Mouse (Mus musculus) MN1 (cell line): ENCODE measurements around the gene Rec114.

ENCODE experiments used
- DNase-seq: peaks from one replicate; pipeline ENCODE4 v3.0.0-alpha.2; 2016; ENCODE audit warnings: low spot score

The Rec114 gene

DNA sequence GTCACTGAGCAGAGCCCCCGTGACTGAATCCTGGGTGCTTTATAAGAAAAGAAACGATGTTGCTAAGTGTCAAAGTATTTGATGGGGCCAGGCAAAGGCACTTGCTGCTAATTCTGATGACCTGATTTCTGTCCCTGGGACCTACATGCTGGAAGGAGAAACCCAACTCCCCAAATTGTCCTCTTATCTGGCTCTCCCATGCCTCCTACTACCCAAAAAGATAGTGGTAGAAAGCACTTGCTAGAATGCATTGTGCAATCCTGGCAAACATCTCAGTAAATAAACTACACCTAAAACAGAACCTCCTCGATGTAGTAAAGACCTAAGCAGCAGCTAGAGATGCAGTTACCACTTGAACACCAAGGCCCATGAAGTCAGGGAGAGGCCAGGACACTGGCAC lies 81.0 kb downstream of the Rec114 start:
- no peak for DNase-seq

DNA sequence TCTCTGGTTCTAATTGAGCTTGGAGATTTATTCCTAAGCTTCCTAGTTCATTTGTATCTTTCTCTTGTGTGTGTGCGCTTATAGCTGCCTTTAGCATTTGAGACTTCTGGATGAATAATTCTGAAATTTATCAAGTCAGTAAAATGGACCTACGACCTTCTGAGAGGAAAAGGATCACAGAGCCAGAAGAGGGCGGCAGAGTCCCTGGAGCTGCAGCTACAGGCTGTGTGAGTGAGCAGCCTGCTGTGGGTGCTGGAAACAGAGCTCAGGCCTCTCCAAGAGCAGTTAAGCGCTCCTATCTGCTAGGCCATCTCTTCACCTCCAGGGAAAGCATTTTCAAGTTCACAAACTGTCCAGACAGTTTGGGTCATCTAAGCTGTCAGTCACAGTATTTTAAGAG lies 81.8 kb downstream of the Rec114 start:
- DNase-seq, result no peak

DNA sequence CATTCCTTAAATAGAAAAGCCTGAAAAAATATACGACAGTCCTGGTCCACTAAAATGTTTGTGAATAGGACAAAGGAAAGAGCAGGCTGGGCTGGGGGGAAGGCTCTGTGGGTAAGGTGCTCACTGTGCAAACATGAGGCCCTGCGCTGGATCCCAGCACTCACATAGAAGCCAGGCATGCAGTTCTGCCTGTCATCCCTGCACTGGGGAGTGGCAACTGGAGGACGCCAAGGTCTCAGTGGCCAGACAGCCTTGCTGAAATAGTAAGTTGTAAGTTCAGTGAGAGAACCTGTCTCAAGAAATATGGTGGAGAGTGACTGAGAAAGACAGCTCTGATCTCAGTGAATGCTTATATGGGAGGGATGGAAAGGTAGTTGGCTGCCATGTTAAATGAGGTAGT lies 83.1 kb downstream of the Rec114 start:
- DNase-seq, result no peak

DNA sequence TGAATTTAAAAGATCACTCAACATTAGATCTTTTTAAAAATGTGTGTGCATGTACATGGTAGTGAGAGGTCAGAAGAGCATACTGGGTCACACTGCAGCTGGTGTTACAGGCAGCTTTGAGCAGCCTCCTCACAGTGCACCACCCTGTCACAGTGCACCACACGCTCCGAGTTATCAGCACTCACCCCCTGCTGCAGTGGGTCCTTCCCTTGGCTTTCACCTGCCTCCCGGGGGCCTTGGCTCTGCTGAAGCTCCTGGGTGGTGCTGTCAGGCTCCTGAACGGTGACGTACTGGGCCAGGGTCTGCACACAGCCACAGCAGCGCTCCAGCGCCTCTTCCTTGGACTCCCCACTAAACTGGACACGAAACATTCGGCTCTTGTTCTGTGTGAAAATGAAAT lies 83.8 kb downstream of the Rec114 start:
- DNase-seq, result no peak

DNA sequence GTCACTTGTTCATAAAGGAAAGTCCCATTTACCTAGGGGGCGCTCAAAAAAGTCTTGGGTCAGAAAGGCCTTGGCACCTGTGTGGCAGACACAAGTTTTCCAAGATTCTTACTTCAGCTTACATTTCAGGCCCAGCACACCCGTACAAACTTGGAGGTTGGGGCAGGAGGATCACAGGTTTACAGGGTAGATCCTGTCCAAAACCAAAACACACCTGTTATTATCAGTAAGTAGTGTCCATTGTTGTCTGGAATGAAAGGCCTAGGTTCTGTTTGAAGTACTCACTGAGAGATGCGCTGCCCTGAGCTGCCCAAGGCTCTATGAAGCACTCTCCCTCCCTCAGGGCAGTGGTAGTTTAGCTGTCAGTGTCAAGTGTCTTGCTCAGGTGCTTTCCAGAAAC lies 84.4 kb downstream of the Rec114 start:
- no peak for DNase-seq

DNA sequence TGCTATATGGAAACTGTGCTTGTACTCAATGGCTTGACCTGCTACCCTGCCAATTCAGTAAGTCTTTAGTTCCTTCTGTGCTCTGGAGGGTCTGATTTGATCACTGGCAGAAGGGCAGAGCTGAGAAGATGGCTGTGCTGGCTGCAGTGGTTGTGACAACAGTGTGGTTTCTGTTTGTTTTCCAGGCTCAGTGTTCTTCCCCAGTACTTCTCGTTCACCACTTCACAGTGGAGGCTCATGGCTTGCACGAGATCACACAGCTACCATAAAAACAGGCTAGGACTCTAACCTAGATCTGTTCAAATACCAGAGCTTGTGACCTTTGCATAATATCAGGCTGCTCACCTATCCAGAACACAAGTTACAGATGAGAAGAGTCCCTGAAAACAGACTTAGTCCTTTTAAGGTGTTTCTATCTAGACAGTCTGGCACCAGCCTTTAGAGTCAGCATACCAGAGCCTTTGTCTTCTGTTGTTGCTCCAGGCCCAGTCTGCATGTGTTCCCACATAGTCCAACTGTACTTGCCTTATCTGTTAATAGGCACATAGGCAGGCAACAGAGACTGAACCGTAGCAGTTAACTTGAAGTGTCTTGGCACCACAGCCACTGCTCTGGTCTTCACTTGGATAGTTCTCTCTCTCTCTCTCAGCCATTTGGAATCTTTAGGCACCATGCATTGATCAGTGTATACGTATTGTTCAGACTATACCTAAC lies 85.0 kb downstream of the Rec114 start:
- DNase-seq, result no peak

DNA sequence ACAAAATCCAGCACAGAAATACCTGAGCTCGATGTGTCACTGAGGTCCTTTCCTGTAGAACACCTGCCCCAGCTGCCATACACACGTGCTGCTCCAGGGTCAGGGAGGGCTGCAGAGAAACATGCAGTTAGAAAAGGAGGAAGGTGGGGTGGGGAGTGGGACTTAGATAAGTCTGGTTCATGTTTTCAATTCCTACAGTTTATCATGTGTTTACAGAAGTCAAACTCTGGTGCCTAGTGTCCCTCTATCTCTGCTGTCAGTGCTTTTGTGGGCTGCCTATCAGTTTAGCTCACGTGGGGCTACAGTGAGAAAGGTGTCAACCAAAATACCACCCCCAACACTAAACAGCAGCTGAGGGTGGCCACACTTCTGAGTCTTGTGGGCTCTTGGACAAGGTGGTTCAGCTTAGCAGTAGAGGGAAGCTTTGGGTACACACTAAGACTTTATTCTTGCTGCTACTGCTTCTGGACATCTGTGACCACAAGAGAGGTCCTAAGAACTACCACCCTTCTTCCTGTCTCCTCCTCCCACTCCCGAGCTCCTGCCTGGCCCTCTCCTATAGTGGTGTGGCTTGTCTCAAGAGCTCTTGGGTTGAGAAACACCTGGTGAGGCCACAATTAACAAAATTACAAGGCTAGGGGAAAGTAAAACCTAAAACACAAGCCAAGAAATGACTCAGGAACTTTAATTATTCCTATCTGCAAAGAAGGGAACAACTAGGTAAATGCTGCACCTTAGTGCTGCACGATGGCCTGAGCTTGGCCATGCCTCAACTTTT lies 85.8 kb downstream of the Rec114 start:
- no peak for DNase-seq

DNA sequence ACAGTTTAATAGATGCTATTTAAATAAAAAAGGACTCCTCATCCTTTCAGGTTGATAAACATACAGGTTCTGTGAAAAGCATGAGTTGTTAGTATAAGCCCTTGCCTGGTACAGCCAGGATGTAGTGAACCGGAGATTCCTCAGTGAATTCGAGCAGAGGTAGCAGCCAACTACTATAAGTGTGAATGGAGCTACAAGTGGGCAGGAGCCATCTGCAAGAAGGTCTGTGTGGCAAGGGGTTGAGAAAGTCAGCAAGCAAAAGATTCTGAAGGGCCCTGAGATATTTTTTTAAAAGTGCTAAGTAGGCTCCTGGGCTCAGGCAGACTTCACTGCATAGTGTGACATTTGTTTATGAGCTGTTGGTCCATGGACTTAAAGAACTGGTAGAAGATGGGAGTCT lies 86.9 kb downstream of the Rec114 start:
- no peak for DNase-seq

DNA sequence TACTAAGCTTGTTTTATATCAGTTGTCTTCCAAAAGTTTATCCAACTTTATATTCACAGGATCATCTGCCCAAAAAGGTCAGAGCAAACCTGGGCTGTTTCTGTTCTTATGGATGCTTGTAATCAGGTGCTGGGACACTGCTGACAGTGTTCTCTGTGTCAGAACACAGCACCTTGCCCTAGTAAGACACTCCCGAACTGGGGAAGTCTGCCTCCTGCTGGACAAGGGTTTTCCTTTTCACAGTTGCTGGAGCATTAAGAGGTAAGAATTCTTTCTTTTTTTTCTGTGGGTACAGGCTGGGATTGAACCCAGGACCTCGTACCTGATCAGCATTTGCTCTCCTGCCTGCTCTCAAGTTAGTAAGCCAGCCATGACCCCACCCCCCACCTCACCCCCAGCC lies 87.4 kb downstream of the Rec114 start:
- DNase-seq, result peak; percentile 30

DNA sequence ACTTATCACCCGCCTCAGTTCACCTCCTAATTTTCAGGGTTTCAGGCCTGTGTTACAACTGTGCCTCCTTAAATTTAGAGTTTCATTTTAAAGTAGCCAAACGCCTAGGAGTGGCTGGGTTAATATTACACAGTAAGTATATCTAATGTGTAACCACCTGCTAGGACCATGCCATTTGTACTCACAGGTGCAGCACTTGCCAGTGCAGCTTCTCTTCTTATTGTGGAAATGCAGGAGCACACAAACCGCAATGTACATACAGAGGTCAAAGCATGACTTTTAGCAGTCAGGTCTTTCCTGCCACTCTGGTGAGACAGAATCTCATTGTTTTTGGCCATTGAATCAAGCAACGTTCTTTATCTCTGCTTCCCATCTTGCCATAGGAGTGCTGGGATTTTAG lies 89.3 kb downstream of the Rec114 start:
- DNase-seq, result no peak

DNA sequence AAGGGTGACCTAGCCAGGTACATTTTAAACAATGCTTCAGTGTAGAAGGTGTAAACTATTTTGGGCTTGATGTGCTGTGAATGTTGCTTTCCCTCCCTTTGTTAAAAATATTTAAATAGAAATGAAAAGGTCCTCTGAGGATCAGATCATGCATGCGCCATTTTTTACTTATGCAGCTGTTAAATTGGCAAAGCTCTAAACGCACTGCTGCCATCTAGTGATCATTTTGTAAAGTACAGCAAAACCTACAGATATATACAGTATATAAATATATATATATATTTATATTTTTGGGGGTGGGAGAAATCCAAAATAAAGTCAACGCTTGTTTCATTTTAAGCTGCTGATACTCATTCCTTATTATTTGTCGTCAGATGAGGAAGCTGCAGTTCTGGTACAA lies 91.8 kb downstream of the Rec114 start:
- DNase-seq, result peak; percentile 69

DNA sequence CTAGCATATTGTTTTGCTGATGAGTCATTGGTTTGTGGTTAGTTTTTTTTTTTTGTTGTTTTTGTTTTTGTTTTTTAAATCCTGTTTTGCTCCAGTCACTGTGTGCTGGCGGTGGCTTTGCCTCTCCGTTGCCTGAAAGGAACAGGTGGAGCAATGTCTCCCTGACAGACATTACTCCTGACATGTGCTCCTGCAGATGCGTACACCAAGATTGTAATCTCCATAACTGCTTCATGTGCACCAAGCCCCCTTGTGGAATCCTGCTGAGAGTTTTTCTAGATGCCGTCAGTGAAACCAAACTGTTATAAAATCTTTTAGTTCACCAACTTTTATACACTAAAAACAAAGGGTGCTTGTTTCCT lies 94.5 kb downstream of the Rec114 start:
- no peak for DNase-seq

DNA sequence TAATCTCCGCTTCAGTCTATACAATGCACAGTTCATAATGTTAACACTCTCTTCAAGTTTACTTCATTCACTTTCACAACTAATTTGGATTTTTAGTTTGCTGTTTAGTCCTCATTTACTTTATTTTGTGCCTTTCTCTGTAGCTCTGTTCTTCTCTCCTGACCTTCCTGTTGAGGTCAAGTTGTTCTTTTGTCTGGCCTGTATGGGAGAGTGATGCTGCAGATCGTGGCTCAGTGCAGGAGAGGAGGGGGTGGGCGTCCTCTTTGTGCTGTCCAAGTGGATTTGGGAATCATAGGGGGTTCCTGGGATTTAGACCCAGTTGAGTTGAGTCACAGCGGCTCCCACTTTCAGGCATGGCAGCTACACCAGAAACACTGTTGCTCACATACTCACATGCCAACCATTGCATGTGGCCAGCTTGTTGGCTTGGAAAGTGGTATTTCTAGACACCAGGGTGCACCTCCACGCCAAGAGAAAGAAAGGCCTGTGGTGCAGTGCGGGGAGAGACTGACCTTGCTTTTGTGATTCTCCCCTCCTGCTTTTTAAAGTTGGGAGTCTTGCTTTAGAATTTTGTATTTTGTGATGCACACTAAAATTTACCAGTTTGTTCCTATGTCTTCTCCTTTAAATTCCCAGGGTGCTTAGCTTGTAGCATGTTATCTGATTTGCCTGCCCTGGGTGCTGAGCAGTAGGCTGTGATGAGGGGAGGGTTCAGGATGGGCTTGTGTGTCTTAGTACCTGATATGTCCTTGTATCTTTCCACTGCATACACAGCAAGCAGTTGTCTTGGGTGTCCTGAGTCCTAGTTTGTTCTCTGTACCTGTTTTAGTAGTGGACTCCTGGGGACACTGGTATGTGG lies 95.1 kb downstream of the Rec114 start:
- DNase-seq, result no peak

DNA sequence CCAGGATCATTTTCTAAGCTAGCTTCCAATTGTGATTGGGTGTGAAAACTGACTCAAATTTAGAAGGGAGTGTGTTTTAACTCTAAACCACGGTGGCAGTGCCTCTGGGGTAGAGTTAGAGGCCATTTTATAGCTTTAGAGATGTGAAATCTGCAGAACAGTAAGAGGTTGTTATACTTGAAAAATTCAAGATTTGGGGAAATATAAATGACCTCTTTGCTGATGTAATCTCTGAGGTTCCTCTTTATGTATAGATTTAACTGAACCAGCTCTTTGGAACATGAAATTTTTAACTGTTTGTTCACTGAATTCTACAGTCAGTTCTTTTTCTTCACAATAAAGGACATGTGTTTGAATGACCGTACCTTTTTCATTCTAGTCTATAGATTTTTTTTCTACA lies 113.3 kb downstream of the Rec114 start:
- DNase-seq, result no peak

DNA sequence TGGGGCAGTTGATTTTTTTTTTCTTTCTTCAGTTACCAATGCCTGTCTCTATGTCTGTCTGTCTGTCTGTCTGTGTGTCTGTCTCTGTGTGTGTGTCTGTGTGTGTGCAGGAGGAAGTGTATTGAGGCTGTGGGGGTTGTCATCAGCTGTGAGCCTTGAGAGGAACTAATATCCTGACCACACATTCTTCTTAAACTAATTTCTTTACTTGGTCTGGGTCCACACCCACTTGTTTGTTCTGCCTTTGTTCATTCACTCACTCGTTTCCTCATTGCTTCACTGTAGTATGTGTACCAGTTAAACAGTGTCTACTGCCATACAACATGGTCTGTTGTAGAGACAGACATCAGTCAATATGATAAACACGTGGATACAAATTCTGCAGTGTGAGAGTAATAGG lies 116.6 kb downstream of the Rec114 start:
- no peak for DNase-seq

DNA sequence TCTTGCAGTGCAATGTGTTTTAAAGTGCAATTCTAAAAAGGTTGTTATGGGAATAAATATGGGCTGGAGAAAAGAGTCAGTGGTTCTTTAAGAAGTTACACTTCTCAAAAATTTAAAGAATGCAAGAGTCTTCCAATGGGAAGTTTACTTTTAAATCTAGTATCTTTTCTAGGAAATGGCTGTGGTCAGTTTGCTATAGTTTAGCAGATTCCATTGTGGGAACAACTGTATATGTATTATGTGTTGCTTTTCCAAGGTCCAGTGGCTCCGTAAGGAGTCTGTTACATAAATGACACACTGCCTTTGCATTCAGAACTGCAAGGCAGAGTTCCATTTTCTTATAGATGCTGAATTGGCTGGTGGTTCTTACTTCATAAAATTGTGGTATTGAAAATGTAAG lies 120.8 kb downstream of the Rec114 start:
- no peak for DNase-seq

DNA sequence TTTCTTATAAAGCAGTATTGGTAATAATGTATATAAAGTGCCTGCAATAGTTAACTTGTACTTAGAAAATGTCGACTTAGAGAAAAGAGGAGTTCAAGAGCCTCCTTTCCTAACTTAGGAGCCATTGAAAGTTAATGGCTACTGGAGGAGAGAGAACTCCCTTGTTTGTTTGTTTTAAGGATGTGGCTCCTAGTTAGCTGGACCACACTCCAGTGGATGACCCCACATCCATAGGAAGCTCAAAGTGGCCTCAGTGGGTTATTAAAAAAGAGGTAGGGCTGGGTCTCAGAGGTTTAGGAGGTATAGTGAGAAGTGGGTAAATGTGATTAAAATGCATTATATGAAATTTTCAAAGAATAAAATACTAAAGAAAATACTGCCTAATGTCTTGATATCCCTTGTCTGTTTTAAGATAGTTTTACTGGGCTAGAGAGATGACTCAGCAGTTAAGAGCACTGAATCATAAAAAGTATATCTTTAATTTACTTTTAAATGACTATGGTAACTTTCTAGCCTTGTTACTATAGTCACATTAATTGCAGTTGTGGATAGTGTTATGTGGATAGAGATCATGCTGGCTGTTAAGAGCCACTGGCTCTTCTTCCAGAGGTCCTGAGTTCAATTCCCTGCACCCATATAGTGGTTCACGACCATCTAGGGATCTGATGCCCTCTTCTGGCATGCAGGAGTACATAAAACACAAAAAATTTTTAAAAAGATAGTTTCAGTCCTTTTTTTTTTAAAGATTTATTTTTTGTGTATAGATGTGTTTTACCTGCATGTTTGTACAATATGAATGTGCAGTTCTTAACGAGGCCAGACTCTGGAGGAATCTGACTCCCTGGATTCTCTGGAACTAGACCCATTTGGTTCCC lies 128.5 kb downstream of the Rec114 start:
- no peak for DNase-seq

DNA sequence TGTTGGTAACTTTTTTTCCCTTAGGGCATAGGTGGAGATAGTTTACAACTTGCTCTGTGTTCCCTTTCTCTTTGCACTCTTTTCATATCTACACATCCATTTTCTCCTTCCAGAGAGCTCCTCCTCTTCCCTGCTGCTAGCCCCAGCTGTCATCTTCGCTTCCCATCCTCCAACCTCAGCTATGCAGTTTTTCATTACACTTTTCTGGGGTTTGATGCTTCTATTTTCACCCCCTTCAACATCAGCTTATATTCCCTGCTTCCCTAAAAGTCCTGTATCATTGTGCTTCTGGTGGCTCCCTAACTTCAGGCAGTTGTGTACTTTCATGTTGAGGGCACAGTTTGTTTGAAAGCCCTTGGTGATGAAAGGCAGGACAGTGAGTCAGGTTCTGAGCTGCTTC lies 130.0 kb downstream of the Rec114 start:
- DNase-seq, result no peak
